Mouse (Mus musculus) liver, adult 2 months (tissue): Measurements from ENCODE around the gene Slc38a8.

ENCODE experiments used
- CTCF ChIP-seq: fragments of 200-500 bp; IDR thresholded peaks from 2 replicates; pipeline ENCODE4 v1.5.1; 2011; ENCODE audit warnings: low read depth, low read length, control low read depth
- POLR2A ChIP-seq: fragments of 200-500 bp; IDR thresholded peaks from 2 replicates; pipeline ENCODE4 v1.6.1; 2011; ENCODE audit warnings: low read length, control low read depth; ENCODE audit not compliant: insufficient read depth; ENCODE audit errors: extremely low read depth

- TF ChIP-seq POLR2A: no peak
- TF ChIP-seq CTCF: no peak
Observed at GRCm38 (mm10) chr8:119433582-119434174, 67.8 kb downstream of the Slc38a8 start, which contains the start of gene Osgin1.
